Mouse (Mus musculus): ENCODE results near the gene Dgat2l6.
A peak's percentile ranks its signal among the peaks of the same experiment; 100 is the strongest.

The Dgat2l6 gene

DNA sequence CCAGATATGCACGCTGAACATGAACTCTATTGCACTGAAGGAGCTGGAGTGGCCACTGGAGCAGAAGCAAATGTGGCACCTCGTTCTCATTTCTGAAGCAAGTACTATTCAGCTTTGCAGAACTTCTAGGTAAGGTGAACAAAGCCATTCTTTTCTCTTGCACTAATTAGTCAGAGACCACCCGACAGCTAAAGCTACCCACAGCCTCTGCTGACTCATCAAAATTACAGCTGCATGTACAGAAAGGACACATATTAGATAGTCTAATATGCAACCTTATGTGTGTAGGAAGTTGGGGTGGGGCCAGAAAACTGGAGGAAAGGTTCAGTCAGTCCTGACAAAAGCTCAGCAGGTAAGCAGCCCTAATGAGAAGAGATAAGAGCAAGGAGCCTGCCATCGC is at the start of gene Dgat2l6:
Dgat2l6 (plus strand) TSS at position 368 of the 400 bp plus-strand sequence.
- no peak for DNase-seq (ENCODE audit: inconsistent ontology term)

DNA sequence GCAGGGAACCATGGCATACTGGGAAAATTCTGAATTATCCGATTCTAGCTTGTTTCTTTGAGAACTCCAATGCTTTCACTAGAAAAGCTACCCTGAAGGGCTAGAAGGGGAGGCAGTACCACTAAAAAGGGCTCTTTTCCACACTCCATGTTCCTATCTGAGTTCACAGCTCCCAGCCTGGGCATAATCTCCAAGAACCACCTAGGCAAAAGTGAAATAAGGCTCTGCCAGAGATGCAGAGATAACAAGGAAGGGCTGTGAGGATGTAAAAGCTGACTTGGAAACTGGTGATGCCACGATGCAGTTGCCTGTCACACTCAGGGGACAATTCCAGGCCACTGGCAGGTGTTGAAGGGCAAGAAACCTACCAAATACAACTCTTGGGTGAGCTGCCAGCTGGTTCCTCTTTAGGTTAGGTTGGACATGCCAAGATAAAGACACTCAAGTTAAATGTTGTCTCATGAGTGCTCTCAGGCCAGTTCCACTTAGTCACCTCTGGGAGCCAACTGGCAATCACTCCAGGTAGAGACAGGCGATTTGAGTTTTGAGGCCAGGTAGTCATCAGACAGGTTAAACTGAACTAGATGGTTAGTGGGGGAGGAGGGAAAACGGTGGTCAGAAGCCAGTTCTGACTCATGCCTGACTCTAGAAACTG is 48.9 kb upstream of the Dgat2l6 start:
- no peak for DNase-seq (ENCODE audit: inconsistent ontology term)

GRCm38 (mm10) chrX:100480317-100480716 is 44.3 kb upstream of the Dgat2l6 start:
- peak; percentile 52 for DNase-seq (ENCODE audit: inconsistent ontology term)

GRCm38 (mm10) chrX:100493500-100494067 is 31.1 kb upstream of the Dgat2l6 start:
- no peak for DNase-seq (ENCODE audit: inconsistent ontology term)

DNA sequence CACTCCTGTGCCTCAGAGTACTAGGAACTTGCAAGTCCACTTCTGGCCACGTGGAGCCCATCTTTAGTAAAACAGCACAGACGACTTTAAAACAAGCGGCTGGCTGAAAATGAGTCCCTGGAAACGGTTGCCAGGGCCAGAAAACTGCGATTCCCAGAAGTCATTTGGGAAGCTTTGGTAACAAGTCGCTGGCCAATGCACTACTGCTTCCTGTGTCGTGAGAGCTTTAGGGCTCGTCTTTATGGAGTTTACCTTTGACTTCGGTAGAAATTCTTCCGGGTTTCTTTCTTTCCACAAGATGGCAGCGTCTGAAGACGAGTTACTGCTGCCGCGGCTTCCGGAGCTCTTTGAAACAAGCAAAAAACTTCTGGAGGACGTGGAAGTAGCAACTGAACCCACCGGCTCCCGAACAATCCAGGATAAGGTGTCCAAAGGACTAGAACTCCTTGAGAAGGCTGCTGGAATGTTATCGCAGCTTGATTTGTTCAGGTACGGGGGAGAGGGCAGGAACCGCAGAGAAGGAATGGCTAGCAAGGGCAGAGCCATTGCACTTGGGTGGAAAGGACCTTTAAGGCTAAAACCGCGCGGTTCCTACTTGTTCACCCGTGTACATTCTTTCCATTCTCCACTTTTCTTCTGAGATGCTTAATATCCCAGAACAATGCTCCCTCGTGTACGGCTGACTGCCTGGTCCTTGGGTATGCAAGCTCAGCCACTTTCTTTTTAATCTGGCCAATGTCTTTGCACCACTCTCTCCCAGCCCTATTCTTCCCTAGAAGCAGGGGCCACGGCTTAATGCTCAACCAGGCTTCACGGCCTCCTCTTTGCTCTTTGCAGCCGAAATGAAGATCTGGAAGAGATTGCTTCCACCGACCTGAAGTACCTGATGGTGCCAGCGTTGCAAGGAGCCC is 30.3 kb upstream of the Dgat2l6 start, which contains the start of gene Igbp1:
Igbp1 (plus strand) TSS at position 224 of the 911 bp plus-strand sequence.
- DNase-seq (ENCODE audit: inconsistent ontology term) = peak; percentile 85

- DNase-seq (ENCODE audit: inconsistent ontology term) = no peak
These were observed 20.3 kb upstream of the Dgat2l6 start for GRCm38 (mm10) chrX:100504175-100504851.

- no peak for DNase-seq (ENCODE audit: inconsistent ontology term)
These were observed 16.5 kb upstream of the Dgat2l6 start for GRCm38 (mm10) chrX:100508164-100508563.

GRCm38 (mm10) chrX:100509921-100510320 is 14.7 kb upstream of the Dgat2l6 start:
- no peak for DNase-seq (ENCODE audit: inconsistent ontology term)

- no peak for DNase-seq (ENCODE audit: inconsistent ontology term)
These were observed 8.0 kb upstream of the Dgat2l6 start for GRCm38 (mm10) chrX:100516683-100517082.

GRCm38 (mm10) chrX:100517626-100518025 is 7.0 kb upstream of the Dgat2l6 start:
- no peak for DNase-seq (ENCODE audit: inconsistent ontology term)

DNA sequence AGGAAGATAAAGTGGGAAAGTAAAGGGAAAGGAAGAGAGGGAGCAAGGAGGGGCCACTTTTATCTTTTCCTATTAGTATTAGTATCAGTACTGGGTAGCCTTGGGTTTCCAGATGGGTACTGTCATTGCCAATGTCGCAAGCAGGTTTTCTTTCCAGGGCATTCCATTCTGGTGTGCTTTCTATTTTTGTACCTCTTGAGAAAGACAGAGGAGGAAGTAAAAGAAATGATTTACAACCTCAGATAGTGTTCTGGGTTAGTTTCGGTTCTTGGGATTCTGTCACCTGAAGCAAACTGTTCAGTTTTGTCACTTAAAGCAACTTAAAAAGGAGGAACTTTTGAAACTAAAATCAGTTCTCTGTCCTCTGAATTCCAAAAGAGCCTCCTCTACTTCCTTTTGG is 6.1 kb upstream of the Dgat2l6 start:
- DNase-seq (ENCODE audit: inconsistent ontology term) = no peak

- DNase-seq (ENCODE audit: inconsistent ontology term) = no peak
These were observed 31.4 kb downstream of the Dgat2l6 start for GRCm38 (mm10) chrX:100556026-100556425.

DNA sequence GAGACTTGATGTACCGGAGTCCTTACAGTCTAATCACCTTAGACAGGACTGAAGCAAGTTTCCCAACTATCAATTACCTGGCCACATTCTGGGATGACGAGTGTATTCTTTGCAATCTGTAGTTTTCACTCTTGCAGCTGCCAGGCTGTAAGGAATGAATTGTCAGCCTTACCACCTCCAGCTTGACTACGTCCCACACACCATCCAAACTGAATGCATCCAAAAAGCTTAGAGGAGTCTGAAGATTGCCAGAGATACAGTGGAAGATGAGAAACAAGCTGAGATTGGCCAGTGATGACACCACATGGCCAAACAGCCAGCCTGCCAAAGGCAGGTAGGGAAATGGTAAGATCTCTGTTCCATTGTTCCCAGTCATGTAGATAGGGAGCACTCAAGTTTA is 41.1 kb downstream of the Dgat2l6 start:
- DNase-seq (ENCODE audit: inconsistent ontology term) = no peak

DNA sequence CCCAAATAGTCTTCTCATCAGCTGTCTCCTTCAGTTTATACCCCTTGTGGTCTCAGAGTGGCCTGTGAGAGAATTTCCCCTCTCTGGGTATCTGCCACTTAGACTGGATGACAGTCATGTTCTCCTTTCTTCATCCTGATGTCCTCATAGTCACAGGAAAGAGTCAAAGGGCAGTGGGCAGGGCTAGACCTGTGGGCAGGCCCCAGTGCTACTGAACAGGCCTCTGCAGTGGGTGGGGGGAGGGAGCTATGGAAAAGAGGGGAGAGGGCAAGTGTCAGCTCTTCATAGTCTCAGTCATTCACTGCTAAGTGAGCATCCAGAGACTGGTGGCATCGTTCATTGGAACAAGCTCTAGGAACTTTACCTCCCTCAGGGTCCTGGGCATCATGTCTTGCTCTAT is 47.3 kb downstream of the Dgat2l6 start, which contains the start of gene Awat1:
Awat1 (plus strand) TSS at position 301 of the 400 bp plus-strand sequence.
- no peak for DNase-seq (ENCODE audit: inconsistent ontology term)

DNA sequence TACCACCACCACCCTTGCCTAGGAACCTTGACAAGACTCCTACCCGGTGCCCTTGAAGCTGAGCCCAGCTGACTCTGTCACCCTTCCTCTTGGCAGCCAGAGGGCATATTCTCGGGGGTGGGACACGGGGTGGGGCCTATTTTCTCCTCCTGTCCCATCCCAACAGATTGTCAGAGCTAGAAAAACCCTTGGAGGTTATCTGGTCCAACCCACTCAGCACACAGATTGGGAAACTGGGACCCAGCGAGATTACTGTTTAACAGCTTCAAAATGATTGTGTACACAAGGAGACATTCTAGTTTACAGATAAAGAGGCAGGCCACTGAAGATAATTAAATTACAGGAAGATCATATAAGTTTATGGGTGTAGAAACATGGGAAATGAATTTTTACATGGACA is 70.2 kb downstream of the Dgat2l6 start, which contains the start of gene P2ry4:
P2ry4 (minus strand) TSS at position 79 of the 400 bp plus-strand sequence.
- no peak for DNase-seq (ENCODE audit: inconsistent ontology term)

Data from Muller cell, postnatal 12 days (primary cell).